Mouse (Mus musculus): Measurements from ENCODE around the gene Gm17581. TPM values are rescaled to one million over a fixed set of nuclear protein-coding genes. Genes with fewer than 3 reads are reported as not detected.
A peak's percentile ranks its signal among the peaks of the same experiment; 100 is the strongest.
"Not testable (repeated sequence)": the region's sequence is repeated elsewhere in the genome, so short reads cannot be mapped to it uniquely, and the experiment has no call there.

The Gm17581 gene
- total and polyA plus RNA-seq, 2 experiments from 2014 or later = not detected

GRCm38 (mm10) chr2:155701399-155701919, 34.2 kb downstream of the Gm17581 start:
- H3K4me2 ChIP-seq (ENCODE audit: low read depth) = no peak overlapping the region
- H3K9ac ChIP-seq = no peak overlapping the region
- no peak overlapping the region for H3K4me3 ChIP-seq (ENCODE audit: low read depth, low read length)
- H3K36me3 ChIP-seq (ENCODE audit: insufficient read depth) = peaks cover 44% of the 10 kb centered on the region
- no peaks in the 10 kb centered on the region for H3K9me3 ChIP-seq (ENCODE audit: low read length)
- no peak for ATAC-seq
- no peak for DNase-seq
- H3K27ac ChIP-seq (ENCODE audit: low read depth, low read length) = no peak overlapping the region
- TF ChIP-seq CTCF (IDR thresholded peaks at IDR 0.05; ENCODE audit: low read depth) = no peak
- H3K4me1 ChIP-seq (ENCODE audit: insufficient read depth) = no peaks in the 10 kb centered on the region
- H3K27me3 ChIP-seq (ENCODE audit: insufficient read depth, low read length) = no peaks in the 10 kb centered on the region
- 92% methylated on average over 19 of the region's 19 CpGs for WGBS

GRCm38 (mm10) chr2:155698443-155698842, 37.2 kb downstream of the Gm17581 start:
- not testable (repeated sequence) for H3K4me1 ChIP-seq (ENCODE audit: insufficient read depth); H3K4me3 ChIP-seq (ENCODE audit: low read depth, low read length); ATAC-seq; H3K4me2 ChIP-seq (ENCODE audit: low read depth); H3K9ac ChIP-seq; H3K9me3 ChIP-seq (ENCODE audit: low read length); H3K27ac ChIP-seq (ENCODE audit: low read depth, low read length); H3K27me3 ChIP-seq (ENCODE audit: insufficient read depth, low read length); DNase-seq
- 91% methylated on average over 6 of the region's 6 CpGs for WGBS
- H3K36me3 ChIP-seq (ENCODE audit: insufficient read depth) = peaks cover 21% of the 10 kb centered on the region

DNA sequence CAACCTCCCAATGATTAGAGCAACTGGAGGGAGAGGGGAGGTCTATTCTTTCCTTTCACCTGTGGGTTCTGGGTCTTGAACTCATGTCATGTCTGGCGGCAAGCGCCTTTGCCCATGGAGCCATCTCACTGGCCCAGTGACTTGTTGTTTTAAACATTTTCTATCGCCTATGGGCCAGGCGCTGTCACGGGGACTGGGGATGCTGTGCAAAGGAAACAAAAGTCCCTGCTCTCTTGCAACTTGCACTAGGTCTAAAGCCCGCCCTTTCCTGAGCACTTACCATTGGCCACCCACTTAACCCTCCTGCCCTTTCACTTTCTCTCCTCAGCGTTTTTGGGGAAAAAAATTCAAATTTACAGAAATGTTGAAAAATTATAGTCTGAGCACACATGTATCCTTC, 38.8 kb downstream of the Gm17581 start:
- no peak overlapping the region for H3K27ac ChIP-seq (ENCODE audit: low read depth, low read length)
- no peak for ATAC-seq
- WGBS = 80% methylated on average over 7 of the region's 7 CpGs

DNA sequence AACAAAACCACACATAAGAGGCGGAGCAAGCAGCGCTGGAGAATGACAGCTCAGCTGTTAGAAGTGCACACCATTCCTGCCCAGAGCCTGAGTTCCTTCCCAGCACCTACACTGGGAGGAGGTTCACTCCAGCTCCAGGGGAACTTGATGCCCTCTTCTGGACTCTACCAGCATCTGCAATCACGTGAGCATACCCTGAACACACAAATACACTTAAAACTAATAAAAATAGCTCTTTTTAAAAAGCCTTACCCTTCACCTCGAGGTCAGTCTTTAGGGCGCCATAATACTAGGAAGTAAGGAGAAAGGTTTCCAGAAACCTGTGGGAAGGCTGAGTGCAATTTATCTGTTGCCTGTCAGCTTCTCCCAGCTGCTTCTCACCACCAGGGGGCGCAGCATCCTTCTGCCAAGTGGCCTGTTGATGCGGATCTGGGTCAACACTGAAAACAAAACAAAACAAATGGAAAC, 39.5 kb downstream of the Gm17581 start:
- TF ChIP-seq CTCF (IDR thresholded peaks at IDR 0.05; ENCODE audit: low read depth) = peak; percentile 90
- no peak overlapping the region for H3K4me2 ChIP-seq (ENCODE audit: low read depth)

More for the DNA sequence above, 38.8 kb downstream of the Gm17581 start:
- Histone ChIP-seq H3K4me2 (ENCODE audit: low read depth) (no peak overlapping the region), H3K27me3 (ENCODE audit: insufficient read depth, low read length) (no peaks in the 10 kb centered on the region), H3K4me3 (ENCODE audit: low read depth, low read length) (no peak overlapping the region), H3K9ac (no peak overlapping the region), H3K4me1 (ENCODE audit: insufficient read depth) (no peaks in the 10 kb centered on the region), H3K9me3 (ENCODE audit: low read length) (no peaks in the 10 kb centered on the region), H3K36me3 (ENCODE audit: insufficient read depth) (peaks cover 10% of the 10 kb centered on the region)
- TF ChIP-seq CTCF (IDR thresholded peaks at IDR 0.05; ENCODE audit: low read depth) = no peak
- DNase-seq = no peak

DNA sequence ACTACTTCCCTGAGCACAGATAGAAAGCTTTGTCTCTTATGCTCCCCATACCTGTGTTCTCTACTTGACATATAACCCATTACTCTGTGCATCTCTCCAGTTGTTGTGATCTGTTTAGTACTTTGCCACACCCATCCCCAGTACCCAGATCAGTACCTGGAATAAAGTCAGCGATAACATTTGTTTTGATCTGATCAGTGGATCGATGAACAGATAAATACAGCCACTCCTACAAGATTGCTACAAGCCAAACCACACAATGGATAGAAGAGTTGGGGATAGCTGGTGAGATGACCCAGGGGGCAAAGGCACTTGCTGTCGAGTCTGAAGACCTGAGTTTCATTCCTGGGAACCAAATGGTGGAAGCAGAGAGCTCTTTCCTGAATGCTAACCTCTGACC, 40.4 kb downstream of the Gm17581 start:
- no peak for DNase-seq
- Histone ChIP-seq H3K4me1 (ENCODE audit: insufficient read depth) (peaks cover 9% of the 10 kb centered on the region), H3K4me3 (ENCODE audit: low read depth, low read length) (no peak overlapping the region), H3K36me3 (ENCODE audit: insufficient read depth) (no peaks in the 10 kb centered on the region), H3K27me3 (ENCODE audit: insufficient read depth, low read length) (no peaks in the 10 kb centered on the region), H3K4me2 (ENCODE audit: low read depth) (no peak overlapping the region), H3K9ac (no peak overlapping the region), H3K9me3 (ENCODE audit: low read length) (no peaks in the 10 kb centered on the region), H3K27ac (ENCODE audit: low read depth, low read length) (no peak overlapping the region)
- ATAC-seq = no peak
- WGBS = 73% methylated on average over 3 of the region's 3 CpGs
- no peak for TF ChIP-seq CTCF (IDR thresholded peaks at IDR 0.05; ENCODE audit: low read depth)

More for the DNA sequence above, 39.5 kb downstream of the Gm17581 start:
- Histone ChIP-seq H3K9me3 (ENCODE audit: low read length) (no peaks in the 10 kb centered on the region), H3K4me1 (ENCODE audit: insufficient read depth) (peaks cover 1% of the 10 kb centered on the region; the same call in 1 of the 2 replicates), H3K27me3 (ENCODE audit: insufficient read depth, low read length) (no peaks in the 10 kb centered on the region), H3K9ac (no peak overlapping the region), H3K36me3 (ENCODE audit: insufficient read depth) (peaks cover 4% of the 10 kb centered on the region), H3K27ac (ENCODE audit: low read depth, low read length) (no peak overlapping the region), H3K4me3 (ENCODE audit: low read depth, low read length) (no peak overlapping the region)
- WGBS = 12% methylated on average over 7 of the region's 7 CpGs
- no peak for ATAC-seq
- DNase-seq = peak; percentile 80

GRCm38 (mm10) chr2:155694564-155694963, 41.1 kb downstream of the Gm17581 start:
- Histone ChIP-seq H3K9ac (no peak overlapping the region), H3K36me3 (ENCODE audit: insufficient read depth) (no peaks in the 10 kb centered on the region), H3K27me3 (ENCODE audit: insufficient read depth, low read length) (no peaks in the 10 kb centered on the region), H3K9me3 (ENCODE audit: low read length) (no peaks in the 10 kb centered on the region), H3K4me2 (ENCODE audit: low read depth) (no peak overlapping the region), H3K27ac (ENCODE audit: low read depth, low read length) (no peak overlapping the region), H3K4me1 (ENCODE audit: insufficient read depth) (peaks cover 13% of the 10 kb centered on the region), H3K4me3 (ENCODE audit: low read depth, low read length) (no peak overlapping the region)
- no peak for TF ChIP-seq CTCF (IDR thresholded peaks at IDR 0.05; ENCODE audit: low read depth)
- WGBS = 75% methylated on average over 2 of the region's 2 CpGs
- DNase-seq (no peak), ATAC-seq (no peak)

DNA sequence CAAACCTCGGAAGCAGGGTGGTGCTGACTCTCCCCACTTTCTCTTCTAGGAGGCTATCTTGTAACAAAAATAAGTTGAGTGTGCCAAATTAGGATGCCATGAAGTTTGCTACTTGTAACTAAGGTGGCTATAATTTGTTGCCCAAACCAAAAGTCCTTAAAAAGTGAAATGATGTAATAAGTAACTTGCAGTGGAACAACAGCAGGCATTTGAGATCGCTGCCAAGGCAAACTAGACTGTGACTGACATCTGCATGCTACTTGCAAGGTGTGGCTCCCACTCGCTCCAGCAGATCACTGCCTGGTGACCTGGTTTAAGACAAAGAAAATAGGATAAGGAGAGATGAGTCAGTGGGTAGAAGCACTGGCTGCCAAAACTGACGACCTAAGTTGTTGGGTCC, 42.5 kb downstream of the Gm17581 start:
- TF ChIP-seq CTCF (IDR thresholded peaks at IDR 0.05; ENCODE audit: low read depth) = no peak
- WGBS = 86% methylated on average over 4 of the region's 4 CpGs
- H3K9me3 ChIP-seq (ENCODE audit: low read length) = no peaks in the 10 kb centered on the region

More for the DNA sequence above, 42.5 kb downstream of the Gm17581 start:
- Histone ChIP-seq H3K36me3 (ENCODE audit: insufficient read depth) (no peaks in the 10 kb centered on the region), H3K4me3 (ENCODE audit: low read depth, low read length) (no peak overlapping the region), H3K9ac (no peak overlapping the region), H3K27me3 (ENCODE audit: insufficient read depth, low read length) (no peaks in the 10 kb centered on the region), H3K27ac (ENCODE audit: low read depth, low read length) (no peak overlapping the region), H3K4me2 (ENCODE audit: low read depth) (no peak overlapping the region), H3K4me1 (ENCODE audit: insufficient read depth) (peaks cover 13% of the 10 kb centered on the region)
- no peak for DNase-seq
- no peak for ATAC-seq
